Mouse (Mus musculus) thymus, adult 2 months (tissue): ENCODE results near the gene Efnb2. TPM values are rescaled to one million over a fixed set of nuclear protein-coding genes. Genes with fewer than 3 reads are reported as not detected.

Experiments used
- DNase-seq: peaks from one replicate; pipeline ENCODE4 v3.0.0; 2021
- H3K27ac ChIP-seq: fragments of 200-500 bp; 2 replicates; pipeline ENCODE4 v1.5.1; 2012; ENCODE audit warnings: low read length, control low read depth; ENCODE audit not compliant: control insufficient read depth, insufficient read depth
- H3K27me3 ChIP-seq: fragments of 200-500 bp; 2 replicates; pipeline ENCODE4 v1.6.1; 2012; ENCODE audit warnings: mild to moderate bottlenecking, low read length, moderate library complexity, mixed read lengths; ENCODE audit not compliant: control insufficient read depth, insufficient read depth
- H3K36me3 ChIP-seq: fragments of 200-500 bp; 2 replicates; pipeline ENCODE4 v1.6.1; 2012; ENCODE audit warnings: mild to moderate bottlenecking, low read length, moderate library complexity; ENCODE audit not compliant: control insufficient read depth, insufficient read depth
- H3K4me1 ChIP-seq: fragments of 200-500 bp; replicated peaks from 2 replicates; pipeline ENCODE4 v1.6.1; 2012; ENCODE audit warnings: low read length; ENCODE audit not compliant: control insufficient read depth, insufficient read depth
- H3K4me3 ChIP-seq: fragments of 200-500 bp; 2 replicates; pipeline ENCODE4 v1.5.1; 2012; ENCODE audit warnings: mild to moderate bottlenecking, low read length, control low read depth, moderate library complexity; ENCODE audit not compliant: control insufficient read depth, insufficient read depth
- CTCF ChIP-seq: fragments of 200-500 bp; IDR thresholded peaks from 2 replicates; pipeline ENCODE4 v1.5.1; 2012; ENCODE audit warnings: mild to moderate bottlenecking, control low read depth, low read length, moderate library complexity, borderline replicate concordance; ENCODE audit not compliant: control insufficient read depth, poor library complexity, insufficient read depth; ENCODE audit errors: extremely low read depth
- POLR2A ChIP-seq: fragments of 200-500 bp; IDR thresholded peaks from 2 replicates; pipeline ENCODE4 v1.6.1; 2012; ENCODE audit warnings: mild to moderate bottlenecking, low read length, control low read depth, moderate library complexity; ENCODE audit not compliant: control insufficient read depth, poor library complexity, insufficient read depth; ENCODE audit errors: extremely low read depth
- WGBS: fragments of 180-500 bp; shearing (Covaris S2); methylation state at CpG from one replicate; pipeline ENCODE4 v1.1.7; 2018; 5-methylcytosine and 5-hydroxymethylcytosine counted together
- polyA plus RNA-seq: library from polyadenylated mRNA; depleted of rRNA; stranded (reverse); fragments of >200 nt; gene quantifications from 2 replicates; pipeline ENCODE4 v1.2.3, GENCODE M21; 2012

Gene Efnb2
- polyA plus RNA-seq, 1 experiment, result 17.8 TPM

DNA sequence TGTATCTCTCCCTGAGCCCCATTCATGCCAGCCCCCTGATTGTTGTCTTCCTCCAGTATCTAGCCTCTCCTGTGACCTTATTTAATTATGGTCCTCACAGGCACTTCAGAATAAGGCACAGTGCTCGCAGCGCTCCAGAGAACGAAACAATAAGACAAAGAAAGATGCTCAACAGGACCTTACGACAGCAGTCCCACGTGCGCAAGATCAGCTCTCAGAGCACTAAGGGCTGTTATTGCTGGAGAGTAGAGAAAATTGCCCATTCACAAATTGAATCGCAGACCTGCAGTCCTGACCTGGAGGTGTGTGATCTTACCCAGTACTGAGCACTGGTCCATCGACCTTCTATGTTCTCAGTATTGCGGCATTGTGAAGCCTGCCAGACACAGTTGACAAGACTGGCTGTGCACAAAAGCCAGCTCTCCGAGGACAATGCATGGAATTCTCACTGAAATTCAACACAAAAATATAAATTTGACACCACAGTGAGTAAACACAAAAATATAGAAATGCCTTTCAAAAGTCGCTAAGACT is 83.2 kb downstream of the Efnb2 start:
- H3K4me3 ChIP-seq, result no peak overlapping the region
- 96% methylated on average over 11 of the region's 11 CpGs for WGBS
- TF ChIP-seq POLR2A (no peak), CTCF (no peak)

DNA sequence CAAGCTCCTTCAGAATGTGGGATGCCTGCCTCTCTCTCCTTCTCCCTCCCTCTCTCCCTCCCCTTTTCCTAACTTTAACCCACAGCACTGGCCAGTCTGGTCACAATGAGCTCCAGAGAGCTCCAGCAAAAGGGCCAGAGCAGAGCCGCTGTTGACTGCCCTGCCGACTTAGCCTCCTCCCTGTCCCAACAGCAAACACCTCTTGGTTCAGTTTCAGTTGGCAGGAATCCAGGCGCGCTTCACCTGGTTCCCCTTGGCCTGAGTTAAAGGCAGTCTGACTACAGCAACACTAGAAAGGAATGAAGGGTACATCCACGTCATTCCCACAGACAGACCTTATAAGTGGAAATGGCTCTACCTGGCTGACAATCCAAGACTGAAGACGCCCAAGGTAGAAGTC is 84.2 kb downstream of the Efnb2 start:
- Histone ChIP-seq H3K27ac (no peak overlapping the region), H3K4me1 (no peaks in the 10 kb centered on the region), H3K27me3 (no peaks in the 10 kb centered on the region), H3K36me3 (no peaks in the 10 kb centered on the region), H3K4me3 (no peak overlapping the region)
- WGBS, result 88% methylated on average over 6 of the region's 6 CpGs
- no peak for DNase-seq
- TF ChIP-seq CTCF (no peak), POLR2A (no peak)

More for the DNA sequence above, 83.2 kb downstream of the Efnb2 start:
- Histone ChIP-seq H3K27ac (no peak overlapping the region), H3K36me3 (no peaks in the 10 kb centered on the region), H3K27me3 (no peaks in the 10 kb centered on the region), H3K4me1 (no peaks in the 10 kb centered on the region)
- no peak for DNase-seq

DNA sequence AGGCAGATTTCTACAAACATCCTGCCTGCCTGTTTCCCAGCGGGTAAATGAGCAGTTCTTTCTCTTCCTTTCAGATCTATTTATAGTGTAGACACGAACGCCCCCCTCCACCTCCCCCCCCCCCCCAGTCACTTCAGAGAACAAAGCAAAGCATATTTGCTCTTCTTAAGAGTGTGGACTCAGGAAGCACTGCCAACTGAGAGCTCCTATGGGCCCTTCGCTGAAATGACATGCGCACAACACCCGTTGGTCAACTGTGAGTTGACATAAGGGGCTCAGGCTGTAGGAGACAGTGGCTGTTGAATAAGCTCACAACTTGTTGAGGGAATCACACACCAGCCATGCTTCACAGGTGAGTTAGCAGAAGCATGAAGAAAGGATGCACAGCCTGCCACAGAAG is 84.8 kb downstream of the Efnb2 start:
- no peak for DNase-seq

DNA sequence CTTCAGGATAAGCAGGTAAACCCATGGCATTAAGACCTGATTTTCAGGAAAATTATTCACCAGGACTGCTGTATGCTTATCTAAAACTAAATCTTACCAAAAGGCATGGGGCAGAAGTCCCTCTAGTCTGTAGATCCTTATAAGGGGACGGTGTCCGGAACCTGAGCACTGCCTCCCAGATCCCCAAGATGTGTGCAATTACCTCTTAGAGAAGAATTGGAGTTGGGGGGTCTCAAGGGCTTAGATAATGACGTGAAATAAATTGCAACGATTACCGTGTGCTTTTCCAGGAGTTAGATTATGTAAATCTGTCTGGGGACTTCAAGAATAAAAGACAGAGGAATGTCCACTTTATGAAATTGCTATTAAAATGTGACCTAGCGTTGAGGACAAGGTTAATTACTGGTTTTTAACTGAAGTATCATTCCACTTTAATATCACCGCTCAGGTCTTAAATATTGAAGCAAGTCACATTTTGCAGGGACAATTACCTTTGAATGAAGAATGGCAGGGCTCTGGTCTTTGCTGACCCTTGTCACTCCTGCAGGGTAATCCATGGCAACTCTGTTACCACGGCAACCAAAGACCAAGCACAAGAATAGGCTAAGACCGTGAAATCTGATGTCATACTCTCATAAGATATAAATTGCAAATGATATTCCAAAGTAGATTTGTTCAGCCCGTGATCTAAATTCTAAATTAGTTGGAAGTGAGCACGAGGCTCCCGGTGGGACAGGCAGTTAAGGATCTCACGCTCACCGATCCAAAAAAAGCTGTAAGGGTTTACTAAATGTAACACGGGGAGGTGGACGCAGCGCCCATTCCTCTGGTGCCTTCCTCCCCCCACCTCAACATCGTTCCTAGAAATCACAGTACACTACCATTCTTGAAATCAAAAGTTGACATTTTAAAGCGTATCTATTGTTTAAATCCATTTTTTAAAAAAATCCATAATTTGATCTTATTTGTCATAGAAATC is 86.2 kb downstream of the Efnb2 start:
- no peaks in the 10 kb centered on the region for H3K4me1 ChIP-seq
- no peak overlapping the region for H3K4me3 ChIP-seq
- 96% methylated on average over 19 of the region's 19 CpGs for WGBS
- no peaks in the 10 kb centered on the region for H3K27me3 ChIP-seq
- H3K27ac ChIP-seq, result no peak overlapping the region
- no peaks in the 10 kb centered on the region for H3K36me3 ChIP-seq
- TF ChIP-seq POLR2A (no peak), CTCF (no peak)
- DNase-seq, result no peak

More for the DNA sequence above, 84.8 kb downstream of the Efnb2 start:
- WGBS, result 42% methylated on average over 6 of the region's 6 CpGs
- Histone ChIP-seq H3K36me3 (no peaks in the 10 kb centered on the region), H3K4me3 (no peak overlapping the region), H3K4me1 (no peaks in the 10 kb centered on the region), H3K27me3 (no peaks in the 10 kb centered on the region), H3K27ac (no peak overlapping the region)
- TF ChIP-seq CTCF (no peak), POLR2A (no peak)

DNA sequence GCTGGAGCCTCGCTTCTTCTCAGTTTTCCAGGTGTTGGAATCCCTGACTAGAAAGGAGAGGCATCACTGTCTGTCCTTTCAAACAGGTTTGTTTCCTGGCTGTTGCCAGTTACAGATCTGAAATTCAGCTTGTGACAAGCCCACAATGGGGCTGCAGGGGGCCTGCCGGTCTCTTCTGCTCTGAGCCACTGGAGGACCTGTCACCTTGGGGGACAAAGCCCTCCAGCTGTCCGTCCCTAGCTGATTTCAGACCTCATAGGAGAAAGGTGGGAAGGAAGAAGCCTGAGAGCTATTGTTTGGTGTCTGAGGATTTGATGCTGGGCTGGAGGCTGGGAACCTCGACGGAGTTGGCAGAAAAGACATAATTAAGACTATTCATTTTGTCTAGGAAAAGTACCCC is 88.8 kb downstream of the Efnb2 start:
- no peak for DNase-seq
- Histone ChIP-seq H3K4me1 (no peaks in the 10 kb centered on the region), H3K27me3 (no peaks in the 10 kb centered on the region), H3K27ac (no peak overlapping the region), H3K36me3 (no peaks in the 10 kb centered on the region), H3K4me3 (no peak overlapping the region)
- WGBS, result 82% methylated on average over 5 of the region's 5 CpGs
- TF ChIP-seq CTCF (no peak), POLR2A (no peak)

DNA sequence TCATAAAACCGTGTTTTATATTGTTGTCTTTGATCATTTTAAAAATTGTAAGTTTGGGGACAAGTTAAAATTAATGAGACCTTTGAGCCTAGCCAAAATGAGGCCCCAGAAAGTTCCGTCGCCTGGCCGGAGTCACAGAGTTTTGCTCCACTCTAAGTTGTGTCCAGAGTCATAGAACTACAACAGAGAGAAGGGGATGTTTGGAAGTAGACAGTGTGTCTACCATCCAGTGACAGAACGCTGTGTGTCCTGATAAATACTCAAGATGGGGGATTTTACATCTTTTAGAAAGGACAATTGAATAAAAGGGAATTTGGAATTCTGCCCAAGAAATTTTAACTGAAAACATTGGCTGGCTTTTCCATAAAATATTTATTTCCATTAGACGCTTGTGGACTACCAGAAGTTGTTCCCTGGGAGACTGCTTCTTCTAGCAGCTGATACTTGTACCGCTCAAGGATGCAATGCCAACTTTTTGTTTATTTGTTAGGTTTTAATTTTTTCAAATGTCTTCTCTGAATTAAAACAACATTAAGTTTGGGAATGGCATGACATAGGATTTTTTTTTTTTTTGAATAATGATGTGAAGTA is 89.3 kb downstream of the Efnb2 start:
- WGBS, result 95% methylated on average over 7 of the region's 7 CpGs
- Histone ChIP-seq H3K4me3 (no peak overlapping the region), H3K36me3 (no peaks in the 10 kb centered on the region), H3K27me3 (no peaks in the 10 kb centered on the region), H3K27ac (no peak overlapping the region), H3K4me1 (no peaks in the 10 kb centered on the region)
- TF ChIP-seq POLR2A (no peak), CTCF (no peak)
- DNase-seq, result no peak
